ENCODE assay signal across 13 mouse cellular contexts in the genomic region with DNA sequence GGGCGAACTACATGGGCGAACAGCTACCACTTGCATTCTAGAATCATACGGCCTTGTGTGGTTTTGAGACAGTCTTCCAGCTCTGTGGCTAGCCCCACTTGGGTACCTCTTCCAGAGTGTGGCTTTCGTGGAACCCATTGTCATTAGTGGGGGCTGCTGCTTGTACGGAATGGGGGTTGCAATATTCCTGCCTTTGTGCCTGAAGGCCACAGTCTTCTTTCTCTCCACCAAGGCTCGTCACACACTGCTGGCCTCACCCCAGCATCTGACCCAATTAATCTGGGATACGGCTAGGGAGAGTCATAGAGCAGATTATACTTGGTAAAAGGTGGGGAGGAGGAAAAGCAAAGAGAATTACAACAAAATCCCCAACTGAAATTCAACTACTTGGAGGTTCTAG.
"Had no signal": no experiment of that assay in that cellular context is flagged by ENCODE, and none has a peak within 500 bp of the region (broad histone marks: within the 10 kb centered on the region; RNA-seq: fewer than 3 reads in every experiment).

No protein-coding gene starts in this region.

- H3K4me2 ChIP-seq: kidney, embryonic 15.5 days; limb, embryonic 12.5 days; lung, embryonic 15.5 days; midbrain, embryonic 11.5 days; midbrain, embryonic 15.5 days; neural tube, embryonic 12.5 days; stomach, embryonic 15.5 days had no signal

- ATAC-seq: midbrain, embryonic 15.5 days had no signal

- H3K4me1 ChIP-seq: neural tube, embryonic 12.5 days had no signal

- H3K4me3 ChIP-seq: kidney, embryonic 15.5 days; layer of hippocampus, adult 2 months; limb, embryonic 12.5 days; lung, embryonic 15.5 days; midbrain, embryonic 15.5 days; neural tube, embryonic 12.5 days; stomach, embryonic 15.5 days had no signal

- H3K36me3 ChIP-seq: kidney, embryonic 15.5 days; limb, embryonic 12.5 days; lung, embryonic 15.5 days; midbrain, embryonic 15.5 days; neural tube, embryonic 12.5 days; stomach, embryonic 15.5 days had no signal

- H3K9ac ChIP-seq: kidney, embryonic 15.5 days; limb, embryonic 12.5 days; lung, embryonic 15.5 days; midbrain, embryonic 15.5 days; neural tube, embryonic 12.5 days; stomach, embryonic 15.5 days had no signal

- DNase-seq: kidney, adult 18-20 months; kidney, postnatal 36 days; lung, postnatal 14 days; thymus, postnatal 36 days had no signal

- H3K9me3 ChIP-seq: kidney, embryonic 15.5 days; limb, embryonic 12.5 days; lung, embryonic 15.5 days; megakaryocyte, embryonic 14.5 days; midbrain, embryonic 15.5 days; neural tube, embryonic 12.5 days; stomach, embryonic 15.5 days had no signal

- H3K27ac ChIP-seq: layer of hippocampus, adult 2 months; limb, embryonic 12.5 days; midbrain, embryonic 15.5 days; neural tube, embryonic 12.5 days had no signal

- H3K27me3 ChIP-seq: kidney, embryonic 15.5 days; limb, embryonic 12.5 days; lung, embryonic 15.5 days; megakaryocyte, embryonic 14.5 days; midbrain, embryonic 15.5 days; neural tube, embryonic 12.5 days; stomach, embryonic 15.5 days had no signal
